Mouse (Mus musculus) neural tube, embryonic 13.5 days (tissue): ENCODE measurements around the gene Adgrf3. TPM values are rescaled to one million over a fixed set of nuclear protein-coding genes. Genes with fewer than 3 reads are reported as not detected.
A peak's percentile ranks its signal among the peaks of the same experiment; 100 is the strongest.

Source experiments
- ATAC-seq: fragments of 200-750 bp; cut with Nextera tagmentation; 2 replicates; pipeline ENCODE4 v1.8.0; 2017; ENCODE audit warnings: low read depth, mild to moderate bottlenecking, moderate TSS enrichment, moderate library complexity
- H3K27ac ChIP-seq: fragments of 300-500 bp; sonication (generic); replicated peaks from 2 replicates; pipeline ENCODE4 v1.5.1; 2015; ENCODE audit warnings: moderate library complexity, mild to moderate bottlenecking, inconsistent platforms
- H3K27me3 ChIP-seq: fragments of 300-500 bp; sonication (generic); 2 replicates; pipeline ENCODE4 v1.6.1; 2015; ENCODE audit warnings: mild to moderate bottlenecking, inconsistent platforms
- H3K36me3 ChIP-seq: fragments of 300-500 bp; sonication (generic); 2 replicates; pipeline ENCODE4 v1.6.1; 2015; ENCODE audit warnings: mild to moderate bottlenecking, inconsistent platforms
- H3K4me1 ChIP-seq: fragments of 300-500 bp; sonication (generic); replicated peaks from 2 replicates; pipeline ENCODE4 v1.6.1; 2015; ENCODE audit warnings: inconsistent platforms
- H3K4me2 ChIP-seq: fragments of 300-500 bp; sonication (generic); 2 replicates; pipeline ENCODE4 v1.6.1; 2015; ENCODE audit warnings: inconsistent platforms, mild to moderate bottlenecking, moderate library complexity
- H3K4me3 ChIP-seq: fragments of 300-500 bp; sonication (generic); 2 replicates; pipeline ENCODE4 v1.5.1; 2015; ENCODE audit warnings: mild to moderate bottlenecking, inconsistent platforms
- H3K9ac ChIP-seq: fragments of 300-500 bp; sonication (generic); 2 replicates; pipeline ENCODE4 v1.6.1; 2015; ENCODE audit warnings: moderate library complexity, mild to moderate bottlenecking, inconsistent platforms
- H3K9me3 ChIP-seq: fragments of 300-500 bp; sonication (generic); 2 replicates; pipeline ENCODE4 v1.6.1; 2016; ENCODE audit warnings: inconsistent platforms
- WGBS: fragments of 180-500 bp; shearing (Covaris S2); methylation state at CpG from one replicate; pipeline ENCODE4 v1.1.7; 2015; 5-methylcytosine and 5-hydroxymethylcytosine counted together
- polyA plus RNA-seq: library from polyadenylated mRNA; unstranded; fragments of >200 nt; fragmentation: Nextera tagmentation; extraction: Ambion mirVana; gene quantifications from 2 replicates; pipeline ENCODE4 v1.2.1, GENCODE M21; 2015

Gene Adgrf3
- polyA plus RNA-seq, 1 experiment from 2014 or later = not detected

DNA sequence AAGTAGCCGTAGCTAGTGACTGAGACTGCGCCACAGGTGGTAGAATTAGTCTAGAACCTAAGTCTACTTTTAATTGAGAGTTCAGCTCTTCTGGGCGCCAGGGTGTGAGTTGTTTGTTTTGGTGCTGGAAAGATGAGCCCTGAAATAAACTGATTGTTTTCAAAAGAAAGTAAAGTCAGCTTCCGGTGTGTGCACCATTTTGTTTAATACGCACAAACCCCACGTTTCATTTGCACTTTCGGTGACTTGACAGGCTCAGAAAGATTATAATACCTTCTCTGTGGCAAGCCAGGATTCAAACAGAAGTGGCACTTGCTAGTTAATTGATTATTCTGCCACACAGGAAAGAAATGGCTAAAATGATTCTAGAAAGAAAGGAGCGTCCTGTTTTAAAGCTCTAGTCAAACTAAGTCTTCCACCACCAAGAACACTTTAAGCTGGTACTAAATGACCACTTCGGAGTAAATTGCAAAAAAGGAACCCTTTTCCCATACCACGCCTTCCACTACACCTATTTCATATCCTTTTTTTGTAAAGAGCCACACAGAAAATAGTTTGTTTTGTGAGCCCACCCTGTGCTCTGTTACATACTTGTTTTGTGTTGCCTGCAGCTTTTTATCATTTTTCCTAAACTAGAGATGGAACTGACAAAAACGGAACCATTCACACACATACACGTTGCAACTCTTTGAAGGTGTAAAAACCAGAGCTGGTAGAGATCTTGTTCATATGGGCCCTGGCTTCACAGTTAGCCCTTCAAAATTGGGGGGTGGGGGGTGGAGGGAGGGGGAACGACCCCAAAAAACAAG lies 49.5 kb downstream of the Adgrf3 start:
- no peak for ATAC-seq
- Histone ChIP-seq H3K27ac (peak overlapping the region; percentile 78; the same call in 1 of the 2 replicates), H3K4me1 (peaks cover 35% of the 10 kb centered on the region), H3K9me3 (no peaks in the 10 kb centered on the region), H3K4me2 (peak overlapping the region; percentile 90), H3K36me3 (no peaks in the 10 kb centered on the region), H3K27me3 (no peaks in the 10 kb centered on the region), H3K9ac (peak overlapping the region; percentile 76), H3K4me3 (peak overlapping the region; percentile 59)
- 35% methylated on average over 13 of the region's 13 CpGs for WGBS

DNA sequence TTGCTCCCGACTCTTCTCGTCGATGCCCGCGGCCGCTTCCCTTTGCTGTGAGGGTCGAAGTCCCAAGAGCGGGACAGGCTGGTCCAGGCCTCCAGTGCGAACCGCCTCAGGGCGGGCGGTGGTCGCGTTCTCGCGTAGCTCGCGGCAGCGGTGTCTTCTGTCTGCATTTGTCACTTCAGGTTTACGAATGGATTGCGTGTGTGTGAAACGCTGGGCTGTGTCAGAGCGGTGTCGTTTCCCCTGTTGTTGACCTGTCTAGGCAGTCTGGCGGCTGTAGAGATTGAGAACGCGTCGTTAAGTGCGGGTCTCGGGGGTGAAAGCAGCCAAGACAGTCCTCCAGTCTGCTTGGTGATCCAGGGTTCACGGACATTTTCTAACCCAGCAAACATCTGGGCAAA lies 50.1 kb downstream of the Adgrf3 start:
- H3K4me1 ChIP-seq = peaks cover 36% of the 10 kb centered on the region
- WGBS = under 1% methylated on average over 31 of the region's 31 CpGs

DNA sequence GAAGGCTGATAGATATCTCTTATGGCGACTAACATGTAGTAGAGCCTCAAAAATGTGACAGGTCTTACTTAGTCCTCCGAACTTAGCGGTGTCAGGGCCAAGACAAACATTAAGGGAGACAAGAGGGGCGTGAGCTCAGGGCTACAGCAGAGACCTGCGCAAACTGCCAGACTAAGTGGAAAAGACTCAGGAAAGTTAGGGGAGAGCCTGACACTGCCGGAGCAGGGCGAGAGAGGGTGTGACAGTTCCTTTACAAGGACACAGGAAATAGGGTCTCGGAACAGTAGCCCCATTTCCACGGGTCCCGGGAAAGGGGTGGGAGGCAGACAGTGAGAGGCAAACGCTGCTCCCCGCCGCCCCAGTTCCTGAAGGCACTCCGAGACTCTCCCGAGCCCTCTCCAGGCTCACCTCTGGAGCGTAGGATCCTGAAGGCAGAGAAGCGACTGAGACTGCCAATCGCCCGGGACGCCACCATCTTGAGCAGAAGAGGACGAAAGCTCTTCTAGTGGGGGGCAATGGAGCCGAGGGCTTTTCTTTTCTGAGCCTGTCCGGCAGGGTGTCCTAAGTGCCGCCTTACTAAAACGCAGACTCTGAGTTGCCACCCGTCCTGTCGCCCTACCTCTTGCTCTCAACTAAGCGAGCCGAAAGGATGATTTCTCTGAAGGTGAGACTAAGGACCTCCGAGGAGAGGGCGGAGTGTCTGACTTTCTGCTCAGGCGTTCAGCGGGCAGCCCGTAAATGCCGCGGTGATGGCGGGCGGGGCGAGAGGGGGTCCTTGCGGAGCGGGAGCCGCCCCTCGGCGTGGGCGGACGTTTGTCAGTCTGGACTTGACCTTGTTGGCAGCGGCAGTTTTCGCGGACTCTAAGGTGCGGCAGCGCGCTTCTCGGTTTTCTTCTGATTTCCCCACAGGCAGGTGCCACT lies 50.8 kb downstream of the Adgrf3 start, which contains the start of the genes Hadha and Hadhb:
TSS of gene Hadha (minus strand) at position 689 of the 921 bp plus-strand sequence.
TSS of gene Hadhb (plus strand) at position 775 of the 921 bp plus-strand sequence.
- under 1% methylated on average over 53 of the region's 53 CpGs for WGBS
- Histone ChIP-seq H3K27me3 (no peaks in the 10 kb centered on the region), H3K4me3 (peak within 1 kb of the TSS; percentile 59), H3K4me2 (peak within 1 kb of the TSS; percentile 90), H3K9ac (peak within 1 kb of the TSS; percentile 76), H3K36me3 (no peaks in the 10 kb centered on the region), H3K4me1 (peaks cover 36% of the 10 kb centered on the region), H3K27ac (peak within 1 kb of the TSS; percentile 78), H3K9me3 (no peaks in the 10 kb centered on the region)
- peak; percentile 93 for ATAC-seq

More for the DNA sequence above, 50.1 kb downstream of the Adgrf3 start:
- peak overlapping the region; percentile 90 for H3K4me2 ChIP-seq
- no peaks in the 10 kb centered on the region for H3K27me3 ChIP-seq
- H3K36me3 ChIP-seq = no peaks in the 10 kb centered on the region
- peak; percentile 76 for ATAC-seq
- H3K9ac ChIP-seq = peak overlapping the region; percentile 76
- H3K27ac ChIP-seq = peak overlapping the region; percentile 78
- no peaks in the 10 kb centered on the region for H3K9me3 ChIP-seq
- peak overlapping the region; percentile 59 for H3K4me3 ChIP-seq

DNA sequence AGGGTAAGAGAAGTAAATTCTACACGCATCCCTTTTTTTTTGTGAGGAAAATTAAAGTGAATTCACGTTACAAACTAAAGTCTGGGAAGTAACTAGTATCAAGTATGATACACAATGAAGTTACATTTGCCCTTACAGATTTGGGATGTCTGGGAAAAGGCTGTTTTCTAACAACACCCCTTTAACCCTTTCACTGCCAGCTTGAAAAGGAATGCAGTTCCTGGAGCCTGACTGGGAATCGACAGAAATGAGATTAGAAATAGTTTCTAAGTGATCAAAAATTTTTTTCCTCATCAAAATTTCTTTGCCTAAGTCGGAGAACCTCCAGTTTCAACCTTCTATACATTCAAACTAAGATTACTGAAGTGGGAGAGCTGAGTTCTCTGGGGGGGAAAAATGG lies 51.5 kb downstream of the Adgrf3 start:
- H3K9ac ChIP-seq = peak overlapping the region; percentile 76
- ATAC-seq = no peak
- peak overlapping the region; percentile 78; the same call in 1 of the 2 replicates for H3K27ac ChIP-seq
- H3K4me1 ChIP-seq = peaks cover 36% of the 10 kb centered on the region
- H3K9me3 ChIP-seq = no peaks in the 10 kb centered on the region
- H3K4me3 ChIP-seq = peak overlapping the region; percentile 59
- H3K27me3 ChIP-seq = no peaks in the 10 kb centered on the region
- peak overlapping the region; percentile 90 for H3K4me2 ChIP-seq
- 21% methylated on average over 4 of the region's 4 CpGs for WGBS
- H3K36me3 ChIP-seq = no peaks in the 10 kb centered on the region

DNA sequence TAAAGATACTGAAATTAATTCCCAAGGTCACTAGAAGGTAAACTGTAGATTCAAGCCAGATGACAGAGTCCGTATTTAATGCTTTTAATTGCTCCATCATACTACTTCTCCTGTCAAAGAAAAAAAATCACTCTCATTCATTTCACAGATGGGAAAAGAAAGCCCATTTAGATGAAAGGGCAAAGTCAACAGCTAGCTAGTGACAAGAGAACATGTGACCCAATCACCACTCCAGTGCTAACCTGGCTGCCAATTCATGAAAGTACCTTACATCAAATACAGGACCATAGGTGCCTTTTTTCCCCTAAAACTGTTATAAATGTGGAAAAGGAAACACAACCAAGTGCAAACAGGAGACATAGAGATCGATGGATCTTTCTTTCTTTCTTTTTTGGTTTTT lies 52.3 kb downstream of the Adgrf3 start:
- Histone ChIP-seq H3K4me1 (peaks cover 36% of the 10 kb centered on the region), H3K9me3 (no peaks in the 10 kb centered on the region), H3K9ac (no peak overlapping the region), H3K4me3 (no peak overlapping the region), H3K4me2 (no peak overlapping the region), H3K27me3 (no peaks in the 10 kb centered on the region), H3K27ac (no peak overlapping the region), H3K36me3 (no peaks in the 10 kb centered on the region)
- no peak for ATAC-seq
- WGBS = 88% methylated on average over 2 of the region's 2 CpGs

DNA sequence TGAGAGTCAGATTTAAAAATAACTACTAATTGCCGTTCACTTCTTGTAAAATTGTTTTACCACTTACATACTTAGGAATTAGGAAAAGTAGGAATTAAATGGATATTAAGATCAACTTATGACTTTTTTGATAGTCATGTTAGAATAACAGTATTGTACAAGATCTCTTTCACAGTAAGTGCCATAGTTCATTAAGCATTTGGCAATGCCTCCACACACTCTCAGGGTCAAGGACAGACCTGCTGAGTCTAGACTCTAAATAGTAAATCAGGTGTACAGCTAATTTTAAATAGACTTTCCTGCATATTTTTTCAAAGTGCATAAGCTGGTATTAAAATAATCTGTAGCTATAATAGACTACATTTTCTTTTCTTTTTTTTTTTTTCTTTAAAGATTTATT lies 53.1 kb downstream of the Adgrf3 start:
- Histone ChIP-seq H3K9me3 (no peaks in the 10 kb centered on the region), H3K4me1 (peaks cover 36% of the 10 kb centered on the region), H3K27me3 (no peaks in the 10 kb centered on the region), H3K27ac (no peak overlapping the region), H3K9ac (no peak overlapping the region), H3K4me3 (no peak overlapping the region), H3K4me2 (no peak overlapping the region), H3K36me3 (no peaks in the 10 kb centered on the region)
- no peak for ATAC-seq
- WGBS = 96% methylated on average over 1 of the region's 1 CpGs

DNA sequence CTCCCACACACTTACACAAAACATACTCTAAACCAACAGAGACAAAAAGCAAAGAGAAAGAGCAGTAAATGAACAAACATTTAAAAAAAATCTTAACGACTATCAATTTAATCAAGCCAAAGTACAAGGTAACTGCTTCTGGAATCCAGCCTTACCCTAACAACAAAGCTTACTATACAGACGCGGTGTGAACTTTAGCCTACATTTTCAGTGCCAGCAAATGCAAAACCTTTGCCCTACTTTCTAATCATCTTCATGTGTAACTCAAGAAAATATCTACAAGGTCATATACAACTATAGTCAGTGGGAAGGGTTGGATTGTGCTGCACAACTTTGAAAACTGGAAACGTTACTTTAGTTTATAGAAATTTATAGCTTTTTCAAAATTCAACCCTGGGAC lies 53.5 kb downstream of the Adgrf3 start:
- no peak overlapping the region for H3K4me2 ChIP-seq
- 69% methylated on average over 4 of the region's 4 CpGs for WGBS
- H3K27ac ChIP-seq = no peak overlapping the region
- H3K36me3 ChIP-seq = peaks cover 2% of the 10 kb centered on the region; the same call in 1 of the 2 replicates
- H3K4me1 ChIP-seq = peaks cover 33% of the 10 kb centered on the region
- no peak overlapping the region for H3K9ac ChIP-seq
- no peak overlapping the region for H3K4me3 ChIP-seq
- no peaks in the 10 kb centered on the region for H3K9me3 ChIP-seq
- no peak for ATAC-seq
- no peaks in the 10 kb centered on the region for H3K27me3 ChIP-seq

DNA sequence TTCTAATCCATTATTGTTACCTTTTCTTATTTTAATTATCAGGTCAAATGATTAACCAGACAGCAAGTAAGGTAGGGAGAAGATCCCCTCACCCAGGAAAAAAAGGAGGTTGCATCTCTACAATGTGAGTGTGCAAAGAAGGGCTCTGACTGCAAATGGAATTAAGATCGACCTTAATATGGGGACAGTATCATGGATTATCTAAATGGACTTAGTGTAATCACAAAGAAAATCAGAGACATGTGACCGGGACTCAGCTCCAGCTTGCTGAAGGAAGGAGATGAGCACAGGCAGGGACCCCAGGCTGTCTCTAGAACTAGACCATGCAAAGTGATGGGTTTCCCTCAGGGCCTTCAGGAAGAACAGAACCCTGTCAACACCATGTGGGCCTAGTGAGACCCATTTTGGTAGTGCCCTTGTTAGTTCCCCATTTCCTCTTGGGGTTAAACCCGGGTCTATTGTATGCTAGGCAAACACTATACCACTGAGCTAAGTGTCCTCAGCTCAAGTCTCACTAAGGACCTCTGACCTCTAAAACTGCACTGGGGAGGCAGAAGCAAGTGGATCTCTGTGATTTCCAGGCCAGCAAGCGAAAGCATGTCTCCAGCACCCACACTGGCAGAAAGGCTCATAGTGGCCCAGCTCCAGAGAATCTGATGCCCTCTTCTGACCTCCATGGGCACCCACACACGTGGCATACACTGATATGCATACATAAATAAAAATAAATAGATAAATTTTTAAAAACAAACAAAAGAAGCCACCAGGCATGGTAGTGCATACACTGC lies 57.2 kb downstream of the Adgrf3 start:
- Histone ChIP-seq H3K9ac (no peak overlapping the region), H3K4me2 (no peak overlapping the region), H3K27ac (no peak overlapping the region), H3K36me3 (peaks cover 35% of the 10 kb centered on the region), H3K9me3 (no peaks in the 10 kb centered on the region), H3K4me1 (peaks cover 14% of the 10 kb centered on the region), H3K4me3 (no peak overlapping the region), H3K27me3 (no peaks in the 10 kb centered on the region)
- 92% methylated on average over 5 of the region's 5 CpGs for WGBS
- ATAC-seq = no peak

DNA sequence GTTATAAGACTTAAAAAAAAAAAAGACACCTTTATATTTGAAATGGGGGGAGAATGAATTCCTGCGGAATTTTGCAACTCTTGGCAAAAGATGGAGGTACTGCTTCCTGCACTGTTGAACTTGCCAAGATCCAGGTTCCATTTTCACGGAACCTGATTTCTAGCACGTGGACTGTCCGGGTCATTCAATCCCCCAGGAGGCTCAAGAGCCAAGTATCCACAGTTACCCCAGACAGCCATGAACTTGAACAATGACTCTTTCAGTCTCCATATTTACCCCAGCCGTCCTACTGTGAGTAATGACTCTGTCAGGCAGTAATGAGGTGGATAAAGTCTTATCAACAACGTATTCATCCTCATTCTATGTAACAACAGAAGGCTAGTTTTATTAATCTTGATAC lies 59.0 kb downstream of the Adgrf3 start:
- Histone ChIP-seq H3K4me2 (no peak overlapping the region), H3K27ac (no peak overlapping the region), H3K27me3 (no peaks in the 10 kb centered on the region), H3K4me1 (peaks cover 5% of the 10 kb centered on the region; the same call in 1 of the 2 replicates), H3K9ac (no peak overlapping the region), H3K36me3 (peaks cover 53% of the 10 kb centered on the region), H3K4me3 (no peak overlapping the region), H3K9me3 (no peaks in the 10 kb centered on the region)
- ATAC-seq = no peak
- 84% methylated on average over 6 of the region's 6 CpGs for WGBS
